Mouse (Mus musculus) kidney, postnatal 10 days (tissue): ENCODE measurements around the gene Prkce.

ENCODE experiments used
- DNase-seq: peaks from one replicate; pipeline ENCODE4 v3.0.0; 2021; ENCODE audit warnings: mixed read lengths

The Prkce gene

DNA sequence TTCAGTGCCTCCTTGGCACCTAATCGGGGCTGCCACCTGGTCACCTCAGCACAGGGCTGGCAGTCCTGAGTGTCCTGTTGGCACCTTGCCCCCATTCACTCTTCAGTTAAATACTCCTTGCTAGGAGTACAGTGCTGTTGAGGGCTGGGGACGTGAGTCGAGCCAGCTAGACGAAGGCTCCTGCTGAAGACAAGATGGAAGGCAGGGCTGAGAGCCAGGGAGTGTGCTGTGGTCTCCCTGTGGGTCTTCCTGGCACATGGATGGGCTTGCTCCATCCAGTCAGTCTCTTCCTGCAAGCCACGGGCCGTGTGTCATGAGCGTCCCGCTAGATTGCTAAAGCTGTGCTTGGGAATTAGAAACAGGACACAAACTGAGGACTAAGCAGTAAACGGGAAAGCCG lies 367.5 kb downstream of the Prkce start:
- peak; percentile 55 for DNase-seq

- DNase-seq, result peak; percentile 91
These were observed 368.5 kb downstream of the Prkce start for GRCm38 (mm10) chr17:86535827-86536656.

DNA sequence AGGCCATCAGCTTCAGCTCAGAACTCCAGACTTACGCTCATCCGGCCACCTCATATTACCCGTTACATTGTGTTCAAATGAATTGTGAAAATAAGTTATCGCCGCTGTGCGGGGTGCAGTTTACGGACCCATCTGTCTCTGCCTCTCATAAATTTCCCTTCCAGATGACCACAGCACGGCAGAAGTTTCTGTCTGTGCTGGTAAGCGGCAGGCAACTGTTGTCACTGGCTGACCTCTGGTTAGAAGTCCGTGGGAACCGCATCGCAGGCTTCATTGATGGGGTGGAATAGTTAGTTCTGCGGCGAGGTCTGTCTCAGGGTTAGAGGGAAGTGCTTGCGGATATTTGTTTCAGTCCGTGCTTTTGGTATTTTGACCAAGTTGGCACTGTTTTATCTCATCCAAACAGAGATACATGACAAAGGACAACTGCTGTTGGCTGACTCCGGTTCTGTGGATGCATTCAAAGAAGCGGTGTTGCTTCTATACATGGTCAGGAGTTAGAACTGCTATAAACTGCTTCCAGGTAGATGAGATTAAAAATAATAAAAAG lies 372.4 kb downstream of the Prkce start:
- DNase-seq, result peak; percentile 55

DNA sequence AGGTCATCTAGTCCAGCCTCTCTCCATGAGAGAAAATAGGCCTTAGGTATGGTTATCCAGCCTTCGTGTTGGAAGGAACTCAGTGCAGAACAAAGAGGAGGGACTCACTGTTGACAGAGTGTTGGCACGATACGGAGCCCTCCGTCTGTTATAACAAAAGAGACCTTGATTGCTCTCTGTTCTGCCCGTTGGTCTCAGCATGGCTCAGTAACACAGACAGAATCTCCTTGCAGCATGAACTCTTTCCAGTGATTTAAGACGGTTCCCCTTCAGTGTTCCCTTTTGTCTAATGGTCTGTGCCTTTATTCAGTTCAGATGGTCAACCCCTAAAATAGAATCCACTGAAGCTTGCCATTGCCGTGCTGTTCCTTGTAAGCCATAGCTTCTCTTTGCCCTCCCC lies 378.9 kb downstream of the Prkce start:
- DNase-seq, result no peak

DNA sequence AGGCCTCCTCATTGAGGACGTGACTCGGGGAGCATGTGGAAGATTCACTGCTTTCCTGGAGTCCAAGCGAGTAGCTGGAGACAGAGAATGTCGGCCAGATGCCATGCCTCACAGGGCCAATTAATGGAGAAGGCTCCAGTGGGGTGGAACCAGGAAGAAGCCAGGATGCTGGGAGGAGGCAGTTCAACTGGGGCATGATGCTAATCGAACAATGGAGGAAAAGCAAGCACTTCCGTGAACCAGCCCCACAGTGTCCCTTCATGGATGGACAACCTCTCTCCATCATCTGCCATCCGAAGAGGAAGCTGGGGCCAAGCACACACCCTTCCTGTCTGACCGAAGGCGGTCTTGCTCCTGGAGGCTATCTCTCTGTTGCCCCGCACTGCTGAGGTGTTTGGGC lies 381.5 kb downstream of the Prkce start:
- DNase-seq, result peak; percentile 43

GRCm38 (mm10) chr17:86551561-86551960 lies 384.0 kb downstream of the Prkce start:
- no peak for DNase-seq

GRCm38 (mm10) chr17:86551995-86552394 lies 384.4 kb downstream of the Prkce start:
- no peak for DNase-seq

DNA sequence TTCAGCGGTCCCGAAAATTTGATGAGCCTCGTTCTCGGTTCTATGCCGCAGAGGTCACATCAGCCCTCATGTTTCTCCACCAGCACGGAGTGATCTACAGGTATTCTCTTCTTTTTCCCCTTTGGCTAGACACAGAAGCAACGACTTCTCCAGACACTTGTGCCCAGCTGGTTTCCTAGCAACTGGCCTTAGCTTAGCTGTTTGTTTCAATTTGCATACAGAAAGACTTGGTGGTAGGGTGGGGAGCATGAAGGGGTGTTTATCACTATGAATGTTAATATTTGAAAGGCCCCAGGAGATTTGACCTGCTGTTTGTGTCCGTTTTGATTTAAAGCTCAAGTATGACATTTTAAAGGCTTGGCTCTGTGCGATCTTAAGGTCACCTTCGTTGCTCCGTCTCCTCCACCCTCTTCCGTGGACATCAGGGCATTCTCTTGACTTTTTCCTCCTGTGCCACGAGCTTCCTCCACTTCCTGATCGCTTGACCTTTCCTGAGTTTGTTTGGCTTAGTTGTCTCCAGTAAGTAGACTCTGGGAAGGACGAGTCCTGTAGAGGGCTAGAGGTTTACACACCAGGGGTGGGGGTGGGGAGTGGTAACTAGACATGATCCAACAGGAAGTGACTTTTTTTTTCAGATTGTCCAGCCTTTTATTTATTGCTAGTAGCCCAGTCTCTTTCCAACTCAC lies 391.8 kb downstream of the Prkce start:
- DNase-seq, result peak; percentile 74

DNA sequence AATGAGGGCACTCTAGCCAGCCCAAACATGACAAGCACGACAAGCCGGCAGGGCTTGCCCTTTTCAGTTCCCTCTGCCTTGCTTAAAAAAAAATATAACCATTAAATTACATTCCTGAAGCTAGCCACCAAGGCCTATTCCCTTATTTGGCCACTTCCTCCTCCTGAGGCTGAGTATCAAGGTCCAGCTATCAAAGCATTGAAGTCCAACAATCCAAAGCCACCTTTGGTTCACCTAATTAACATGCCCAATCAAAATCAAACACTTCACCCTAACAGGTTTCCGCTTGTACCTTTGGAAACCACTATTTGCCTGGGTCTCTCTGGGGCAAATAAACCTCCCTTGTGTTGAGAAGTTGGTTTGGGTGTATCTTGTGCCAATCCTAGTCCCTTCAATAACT lies 392.9 kb downstream of the Prkce start:
- DNase-seq, result no peak

GRCm38 (mm10) chr17:86570491-86570890 lies 402.9 kb downstream of the Prkce start:
- DNase-seq, result no peak

GRCm38 (mm10) chr17:86571266-86571665 lies 403.7 kb downstream of the Prkce start:
- no peak for DNase-seq

DNA sequence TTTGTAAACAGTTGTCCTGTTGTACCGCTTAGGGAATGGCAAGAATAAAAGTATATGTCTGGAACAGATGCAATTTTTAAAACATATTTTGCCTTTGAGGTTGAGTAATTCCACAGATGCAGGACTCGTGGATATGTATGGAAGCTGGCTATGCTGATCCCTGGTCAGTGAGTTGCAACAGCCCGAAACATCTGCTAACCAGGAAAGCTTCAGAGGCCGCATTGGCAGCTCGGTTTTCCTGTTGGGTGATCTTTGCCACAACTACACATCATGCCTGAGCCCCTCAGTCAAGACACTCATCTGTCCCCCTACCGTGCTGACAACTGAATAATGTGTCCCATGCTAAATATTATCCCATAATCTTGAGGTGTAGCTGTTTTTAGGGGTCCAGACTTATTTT lies 404.6 kb downstream of the Prkce start:
- DNase-seq, result no peak

- peak; percentile 57 for DNase-seq
These were observed 405.0 kb downstream of the Prkce start for GRCm38 (mm10) chr17:86572576-86572975.

DNA sequence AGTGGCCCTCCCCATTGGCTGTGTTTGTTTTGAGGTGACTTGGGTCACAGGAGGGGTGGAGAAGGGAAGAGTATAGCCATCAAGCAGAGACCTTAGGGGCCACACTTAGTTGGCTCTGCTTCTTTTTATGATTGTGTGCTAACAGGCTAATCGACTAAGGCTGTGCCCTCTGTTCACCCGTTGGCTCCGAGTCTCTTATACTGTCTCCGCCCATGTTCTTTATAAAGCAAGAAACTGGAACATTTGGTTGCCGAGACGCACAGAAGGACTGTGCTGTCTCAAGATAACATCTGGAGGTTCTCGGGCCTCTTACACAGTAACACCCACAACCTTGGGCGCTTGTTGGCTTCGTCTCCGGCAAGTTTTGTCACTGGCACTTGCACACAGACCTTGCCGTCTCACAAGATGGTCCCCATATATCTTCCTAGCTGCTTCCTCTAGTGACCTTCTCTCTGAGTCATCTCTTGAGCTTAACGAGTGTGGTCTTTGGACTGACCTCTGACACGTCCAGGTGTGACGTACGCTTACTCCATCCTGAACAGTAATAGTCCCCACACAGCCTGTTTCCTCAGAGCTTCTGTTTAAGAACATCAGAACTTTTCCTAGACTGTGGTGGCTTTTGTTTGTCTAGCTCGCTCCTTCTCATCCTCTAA lies 406.1 kb downstream of the Prkce start:
- DNase-seq, result no peak

DNA sequence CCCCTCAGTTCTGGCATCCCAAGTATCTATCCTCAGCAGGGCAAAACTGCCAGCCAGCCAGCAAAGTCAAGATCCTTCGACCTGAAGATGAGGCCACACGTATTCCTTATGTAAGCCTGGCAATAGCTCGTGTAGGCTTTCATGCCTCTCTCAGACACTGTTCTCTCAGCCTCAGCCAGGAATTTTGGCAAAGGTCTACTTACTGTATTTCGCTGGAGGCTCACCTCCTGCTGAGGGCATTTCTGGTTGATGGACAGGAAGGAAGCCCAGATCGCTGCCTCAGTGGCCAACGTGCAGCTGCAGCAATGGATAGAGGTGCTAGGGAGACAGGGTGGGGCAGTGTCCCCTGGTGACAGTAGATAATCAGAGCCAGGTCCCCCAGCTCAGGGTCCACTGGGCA lies 413.1 kb downstream of the Prkce start:
- DNase-seq, result no peak

- peak; percentile 70 for DNase-seq
These were observed 414.8 kb downstream of the Prkce start for GRCm38 (mm10) chr17:86582341-86582740.

- DNase-seq, result no peak
These were observed 418.9 kb downstream of the Prkce start for GRCm38 (mm10) chr17:86586441-86586840.

GRCm38 (mm10) chr17:86588704-86589449 lies 421.3 kb downstream of the Prkce start:
- DNase-seq, result no peak

- no peak for DNase-seq
These were observed 422.1 kb downstream of the Prkce start for GRCm38 (mm10) chr17:86589681-86590080.

DNA sequence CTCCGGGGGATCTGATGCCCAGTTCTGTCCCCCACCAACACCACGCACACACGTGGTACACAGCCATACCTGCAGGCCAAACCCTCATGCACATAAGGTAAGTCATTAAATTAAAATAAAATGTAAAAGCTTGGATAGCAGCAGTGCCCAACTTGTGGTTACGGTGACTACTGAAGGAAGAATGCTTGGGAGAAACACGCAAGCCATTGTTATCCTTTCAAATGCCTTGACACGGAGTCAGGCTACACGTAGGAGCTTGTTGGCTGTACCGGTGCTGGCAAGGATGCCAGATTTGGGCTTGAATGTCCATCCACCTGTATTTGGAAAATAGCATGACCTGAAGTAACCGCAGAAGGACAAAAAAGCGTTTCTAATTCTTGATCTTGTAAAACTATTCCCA lies 423.7 kb downstream of the Prkce start:
- DNase-seq, result no peak

DNA sequence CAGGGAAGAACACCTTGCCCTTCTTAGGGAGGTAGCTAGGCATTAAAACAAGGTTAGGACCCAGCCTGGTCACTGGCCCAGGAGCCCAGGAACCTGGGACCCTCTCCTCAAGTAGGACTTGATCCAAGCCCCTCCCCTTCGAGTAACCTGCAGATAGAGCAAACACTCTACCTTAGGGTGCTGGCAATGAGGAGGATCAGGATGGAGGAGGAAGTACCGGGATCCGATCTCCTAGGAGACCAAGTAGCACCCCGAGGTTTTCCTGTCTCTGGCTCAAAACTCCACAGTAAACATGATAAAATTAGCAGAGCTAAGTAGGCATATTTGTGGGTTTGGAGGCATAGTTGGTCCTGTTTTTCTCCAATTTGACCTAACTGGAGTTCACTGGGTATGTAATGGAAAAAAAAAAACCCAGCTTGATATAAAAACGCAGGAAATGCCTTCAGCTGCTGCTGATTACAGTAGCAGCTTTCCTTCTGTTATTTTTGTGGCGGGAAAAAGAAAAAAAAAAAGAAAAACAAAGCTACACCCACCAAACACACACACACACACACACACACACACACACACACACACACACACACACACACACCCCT lies 425.5 kb downstream of the Prkce start:
- DNase-seq, result no peak

DNA sequence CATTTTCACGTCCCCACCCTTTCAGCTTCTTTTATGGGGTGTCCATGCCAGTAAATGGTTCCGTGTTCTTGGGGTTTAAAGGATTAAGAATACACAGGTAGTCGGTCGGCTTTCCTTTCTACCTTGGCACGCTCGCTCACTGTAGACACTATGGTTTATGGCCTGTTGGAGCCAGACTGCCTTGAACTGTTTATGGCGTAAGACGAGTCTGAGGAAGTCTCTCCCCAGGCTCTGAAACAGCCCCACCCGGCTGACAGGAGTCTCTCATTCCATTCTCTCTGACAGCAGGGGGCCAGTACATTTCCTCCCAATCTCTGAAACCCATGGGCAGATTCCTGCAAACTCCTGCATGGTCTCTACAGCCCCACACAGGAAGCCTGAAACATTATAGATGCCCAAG lies 427.9 kb downstream of the Prkce start:
- no peak for DNase-seq
